18 mouse cellular contexts compared by ENCODE assay signal in genomic region chr3:49586531-49587168, GRCm38 (mm10).
A peak's percentile ranks its signal among the peaks of the same experiment; 100 is the strongest.
DNase-seq lines count a peak whose midpoint lies in the region; ATAC-seq and TF ChIP-seq lines count a peak whose summit lies in the region.
"Had no signal": no experiment of that assay in that cellular context is flagged by ENCODE, and none has a peak within 500 bp of the region (broad histone marks: within the 10 kb centered on the region; RNA-seq: fewer than 3 reads in every experiment).

No protein-coding gene starts in this region.

- H3K27me3 ChIP-seq in hindbrain, embryonic 11.5 days (ENCODE audit: control insufficient read depth, insufficient read depth, low read length): no peaks in the 10 kb centered on the region
- H3K27me3 ChIP-seq in hindbrain, embryonic 10.5 days (ENCODE audit: insufficient read depth, poor library complexity, severe bottlenecking): no peaks in the 10 kb centered on the region
- no peaks in the 10 kb centered on the region for H3K27me3 ChIP-seq in embryonic facial prominence, embryonic 12.5 days
- H3K27me3 ChIP-seq in limb, embryonic 10.5 days (ENCODE audit: low read depth, poor library complexity, severe bottlenecking): no peaks in the 10 kb centered on the region
- no peaks in the 10 kb centered on the region for H3K27me3 ChIP-seq in heart, adult 2 months (ENCODE audit: control insufficient read depth, insufficient read depth, low read length)
- H3K27me3 ChIP-seq: forebrain, embryonic 13.5 days; hindbrain, embryonic 15.5 days; kidney, embryonic 15.5 days; neural tube, embryonic 12.5 days had no signal

- H3K27ac ChIP-seq in hindbrain, embryonic 11.5 days (ENCODE audit: low read depth, low read length): no peak overlapping the region
- no peak overlapping the region for H3K27ac ChIP-seq in hindbrain, embryonic 10.5 days
- peak overlapping the region; percentile 86 for H3K27ac ChIP-seq in embryonic facial prominence, embryonic 12.5 days
- H3K27ac ChIP-seq in limb, embryonic 10.5 days: peak overlapping the region; percentile 80
- H3K27ac ChIP-seq in heart, adult 2 months: no peak overlapping the region
- H3K27ac ChIP-seq: forebrain, embryonic 13.5 days; hindbrain, embryonic 15.5 days; kidney, embryonic 15.5 days; neural tube, embryonic 12.5 days had no signal

- H3K9ac ChIP-seq in hindbrain, embryonic 11.5 days (ENCODE audit: low read depth, low read length): no peak overlapping the region
- H3K9ac ChIP-seq in embryonic facial prominence, embryonic 12.5 days: no peak overlapping the region
- no peak overlapping the region for H3K9ac ChIP-seq in heart, adult 2 months (ENCODE audit: low read depth, low read length)
- H3K9ac ChIP-seq: forebrain, embryonic 13.5 days; hindbrain, embryonic 15.5 days; kidney, embryonic 15.5 days; neural tube, embryonic 12.5 days had no signal

- no peak overlapping the region for H3K4me2 ChIP-seq in hindbrain, embryonic 11.5 days (replicated peaks; ENCODE audit: low read depth, low read length)
- no peak overlapping the region for H3K4me2 ChIP-seq in embryonic facial prominence, embryonic 12.5 days (replicated peaks)
- H3K4me2 ChIP-seq: forebrain, embryonic 13.5 days; heart, embryonic 11.5 days; hindbrain, embryonic 15.5 days; kidney, embryonic 15.5 days; neural tube, embryonic 12.5 days had no signal

- no peak for TF ChIP-seq EP300 in heart, adult 2 months (IDR thresholded peaks at IDR 0.05; ENCODE audit: insufficient read depth, low read depth, low read length)

- no peak overlapping the region for H3K4me3 ChIP-seq in hindbrain, embryonic 11.5 days (ENCODE audit: low read depth, low read length)
- no peak overlapping the region for H3K4me3 ChIP-seq in hindbrain, embryonic 10.5 days
- no peak overlapping the region for H3K4me3 ChIP-seq in embryonic facial prominence, embryonic 12.5 days
- H3K4me3 ChIP-seq in limb, embryonic 10.5 days: no peak overlapping the region
- H3K4me3 ChIP-seq in heart, adult 2 months: no peak overlapping the region
- H3K4me3 ChIP-seq: forebrain, embryonic 13.5 days; hindbrain, embryonic 15.5 days; kidney, embryonic 15.5 days; neural tube, embryonic 12.5 days had no signal

- TF ChIP-seq CTCF in heart, adult 2 months (IDR thresholded peaks at IDR 0.05): no peak

- 56% methylated on average over 6 of the region's 6 CpGs for WGBS in hindbrain, embryonic 11.5 days
- WGBS in hindbrain, embryonic 10.5 days: 67% methylated on average over 6 of the region's 6 CpGs
- WGBS in embryonic facial prominence, embryonic 12.5 days: 21% methylated on average over 6 of the region's 6 CpGs
- 58% methylated on average over 6 of the region's 6 CpGs for WGBS in limb, embryonic 10.5 days
- WGBS in heart, adult 2 months: 82% methylated on average over 6 of the region's 6 CpGs

- TF ChIP-seq POLR2A in heart, adult 2 months (IDR thresholded peaks at IDR 0.05; ENCODE audit: insufficient read depth, low read depth, low read length): no peak

- H3K4me1 ChIP-seq in hindbrain, embryonic 11.5 days (replicated peaks; ENCODE audit: control insufficient read depth, insufficient read depth, low read length): no peaks in the 10 kb centered on the region
- peaks cover 2% of the 10 kb centered on the region; the same call in 1 of the 2 replicates for H3K4me1 ChIP-seq in hindbrain, embryonic 10.5 days (replicated peaks)
- H3K4me1 ChIP-seq in embryonic facial prominence, embryonic 12.5 days: no peaks in the 10 kb centered on the region
- H3K4me1 ChIP-seq in limb, embryonic 10.5 days: peaks cover 8% of the 10 kb centered on the region; the same call in 1 of the 2 replicates
- H3K4me1 ChIP-seq in heart, adult 2 months (ENCODE audit: control insufficient read depth, insufficient read depth, low read length): no peaks in the 10 kb centered on the region
- H3K4me1 ChIP-seq: forebrain, embryonic 13.5 days; hindbrain, embryonic 15.5 days; kidney, embryonic 15.5 days; neural tube, embryonic 12.5 days had no signal

- H3K9me3 ChIP-seq in hindbrain, embryonic 11.5 days (ENCODE audit: control insufficient read depth, low read length): no peaks in the 10 kb centered on the region
- H3K9me3 ChIP-seq in hindbrain, embryonic 10.5 days: no peaks in the 10 kb centered on the region
- no peaks in the 10 kb centered on the region for H3K9me3 ChIP-seq in embryonic facial prominence, embryonic 12.5 days
- H3K9me3 ChIP-seq in limb, embryonic 10.5 days (replicated peaks): no peaks in the 10 kb centered on the region
- H3K9me3 ChIP-seq: forebrain, embryonic 13.5 days; G1E; hindbrain, embryonic 15.5 days; kidney, embryonic 15.5 days; neural tube, embryonic 12.5 days had no signal

- intact Hi-C loops in heart, adult 2 months (cut with DNase I): no loop called here

- ATAC-seq in hindbrain, embryonic 11.5 days (ENCODE audit: low FRiP score): peak; percentile 40; the same call in 1 of the 2 replicates
- peak; percentile 75; the same call in 1 of the 2 replicates for ATAC-seq in embryonic facial prominence, embryonic 12.5 days (ENCODE audit: insufficient number of reproducible peaks, insufficient read depth, low FRiP score, low TSS enrichment)
- no peak for ATAC-seq in activated CD4-positive, CD25-positive, alpha-beta regulatory T cell, adult 4 months
- ATAC-seq: forebrain, embryonic 13.5 days; intestine, postnatal 0 days had no signal

- peak; percentile 28 for DNase-seq in hindbrain, embryonic 11.5 days (ENCODE audit: low spot score)
- DNase-seq in hindbrain, embryonic 10.5 days (ENCODE audit: low spot score): no peak
- peak; percentile 41 for DNase-seq in limb, embryonic 10.5 days (ENCODE audit: low spot score)
- no peak for DNase-seq in left cerebral cortex, adult 18-20 months (ENCODE audit: low spot score in 2 of 2)
- DNase-seq in heart, adult 2 months: no peak
- DNase-seq: adrenal gland, postnatal 14 days; cerebellum, adult 9-11 months; gastrocnemius, postnatal 36 days; lung, adult 18-20 months had no signal

- no peaks in the 10 kb centered on the region for H3K36me3 ChIP-seq in hindbrain, embryonic 11.5 days (ENCODE audit: control insufficient read depth, insufficient read depth, low read length)
- no peaks in the 10 kb centered on the region for H3K36me3 ChIP-seq in hindbrain, embryonic 10.5 days
- H3K36me3 ChIP-seq in embryonic facial prominence, embryonic 12.5 days: no peaks in the 10 kb centered on the region
- H3K36me3 ChIP-seq in limb, embryonic 10.5 days: no peaks in the 10 kb centered on the region
- H3K36me3 ChIP-seq in heart, adult 2 months (ENCODE audit: control insufficient read depth, insufficient read depth, low read length): no peaks in the 10 kb centered on the region
- H3K36me3 ChIP-seq: G1E; hindbrain, embryonic 15.5 days; kidney, embryonic 15.5 days; neural tube, embryonic 12.5 days had no signal

- H3K79me2 ChIP-seq in heart, adult 2 months (replicated peaks; ENCODE audit: control insufficient read depth, insufficient read depth, low read length): no peaks in the 10 kb centered on the region

Comparison
In these comparisons a context has a peak if more than half of its experiments do, and no peak if none do; other contexts are left out.
1. DNase-seq: peak in hindbrain, embryonic 11.5 days (single experiment) and limb, embryonic 10.5 days (single experiment); none in hindbrain, embryonic 10.5 days (single experiment), left cerebral cortex, adult 18-20 months (0 of 2) and heart, adult 2 months (0 of 2).
2. H3K27ac ChIP-seq: peak in embryonic facial prominence, embryonic 12.5 days (single experiment) and limb, embryonic 10.5 days (single experiment); none in hindbrain, embryonic 11.5 days (single experiment), hindbrain, embryonic 10.5 days (single experiment) and heart, adult 2 months (single experiment).